Mouse (Mus musculus) adrenal gland, adult 8-10 months (tissue): ENCODE measurements at regions not wholly inside any gene's neighbourhood (a gene's known extent, or its start where the extent isn't known, plus 50 kb on each side); places are given as distances from the start of the nearest gene placed in this dataset.
A peak's percentile ranks its signal among the peaks of the same experiment; 100 is the strongest.
"Not testable (repeated sequence)": the region's sequence is repeated elsewhere in the genome, so short reads cannot be mapped to it uniquely, and the experiment has no call there.

ENCODE experiments used
- DNase-seq: peaks from one replicate; pipeline ENCODE4 v3.0.0; 2022

DNA sequence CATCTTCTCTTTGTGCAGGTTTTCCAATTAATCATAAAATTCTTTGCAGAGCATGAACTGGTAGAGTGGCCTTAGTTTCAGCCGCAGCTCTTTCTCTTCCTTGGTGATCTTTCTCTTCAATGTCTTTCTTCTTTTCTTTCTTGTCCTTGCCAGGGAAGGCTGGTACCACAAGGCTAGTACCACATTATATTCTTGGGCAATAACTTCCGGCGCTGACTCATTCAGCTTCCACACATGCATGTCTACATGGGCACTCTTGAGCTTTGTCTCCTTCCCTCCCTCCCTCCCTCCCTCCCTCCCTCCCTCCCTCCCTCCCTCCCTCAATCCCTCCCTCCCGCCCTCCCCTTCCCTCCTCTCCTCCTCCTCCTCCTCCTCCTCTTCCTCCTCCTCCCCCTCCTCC is 98.1 kb upstream of the Pwp1 start:
- not testable (repeated sequence) for DNase-seq

DNA sequence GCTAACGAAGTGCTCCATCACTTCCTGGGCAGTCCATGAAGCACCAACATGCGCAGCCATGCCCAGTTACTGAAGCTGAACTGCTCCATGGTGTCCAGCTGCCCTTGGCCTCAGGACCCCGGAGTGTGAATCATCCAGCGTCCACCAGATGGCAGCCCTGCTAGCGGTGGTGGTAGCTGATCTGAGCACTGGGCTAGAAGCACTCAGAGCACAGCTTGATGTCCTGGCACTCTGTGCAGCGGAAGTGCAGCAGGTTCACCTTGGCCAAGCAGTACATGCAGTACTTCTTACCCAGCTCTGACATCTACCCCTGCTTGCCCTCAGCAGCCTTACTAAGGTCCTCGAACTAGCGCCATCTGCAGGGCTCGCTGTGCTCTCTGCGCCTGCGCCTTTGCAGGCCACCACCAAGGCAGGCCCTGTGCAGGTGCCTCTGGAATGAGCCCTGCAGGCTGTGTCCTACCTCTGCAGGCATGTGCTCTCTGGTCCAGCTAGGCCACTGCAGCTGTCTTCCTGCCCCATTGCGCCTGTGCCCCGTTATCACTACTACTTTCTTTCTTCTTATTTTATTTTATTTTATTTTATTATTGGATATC is 97.4 kb upstream of the Pwp1 start:
- DNase-seq: not testable (repeated sequence)

DNA sequence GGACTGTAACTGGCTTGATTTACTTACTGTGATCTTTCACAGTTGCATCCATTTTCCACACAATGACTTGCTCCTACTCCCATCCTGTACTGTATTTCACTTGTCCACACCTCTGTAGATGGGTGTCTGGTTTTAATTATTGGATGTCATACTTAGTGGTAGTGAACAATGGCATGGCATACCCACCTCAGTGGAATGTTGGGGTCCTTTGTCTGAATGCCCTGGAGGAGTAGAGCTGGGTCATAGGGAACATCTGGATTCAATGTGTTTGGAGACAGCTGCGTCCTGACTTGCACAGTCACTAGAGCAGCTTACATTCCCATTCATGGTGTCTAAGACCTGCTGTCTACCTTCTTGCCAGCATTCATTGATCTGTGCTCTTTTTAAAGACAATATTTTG is 91.5 kb upstream of the Pwp1 start:
- DNase-seq: no peak

DNA sequence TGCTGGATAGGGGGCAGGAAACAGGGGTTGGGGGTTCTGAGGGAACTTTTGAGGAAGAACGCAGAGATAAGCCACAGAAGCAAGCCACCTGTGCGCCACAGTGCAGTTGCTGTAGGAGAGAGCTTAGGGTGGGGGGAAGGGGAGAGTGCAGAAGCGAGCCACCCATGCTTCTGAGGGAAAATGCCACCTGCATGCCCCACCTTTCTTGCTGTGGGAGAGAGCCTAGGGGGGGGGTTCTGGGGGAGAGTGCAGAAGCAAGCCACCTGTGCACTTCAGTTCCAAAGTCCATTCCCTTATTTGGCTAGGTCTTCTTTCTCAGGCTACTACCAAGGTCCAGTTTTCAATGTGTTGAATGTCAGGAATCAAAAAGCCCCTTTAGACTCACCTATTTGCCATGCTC is 90.3 kb upstream of the Pwp1 start:
- no peak for DNase-seq

DNA sequence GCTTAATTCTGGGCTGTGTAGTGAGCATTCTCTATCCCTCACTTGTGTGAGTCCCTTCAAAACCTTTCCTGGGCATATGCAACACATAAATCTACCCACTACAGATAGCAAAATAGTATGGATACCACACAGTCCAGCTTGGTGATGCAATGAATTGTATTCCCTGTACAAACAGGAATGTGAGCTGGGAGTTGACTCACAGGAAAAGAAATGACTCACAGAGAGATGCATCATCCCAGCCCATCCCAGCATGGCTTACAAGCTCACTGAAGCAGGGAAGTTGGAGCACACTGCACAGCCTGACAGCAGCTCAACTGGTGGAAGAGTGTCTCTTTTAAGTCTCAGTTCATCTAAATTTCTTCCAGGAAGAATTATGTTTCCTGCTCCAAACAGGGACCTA is 89.7 kb upstream of the Pwp1 start:
- DNase-seq: peak; percentile 33

DNA sequence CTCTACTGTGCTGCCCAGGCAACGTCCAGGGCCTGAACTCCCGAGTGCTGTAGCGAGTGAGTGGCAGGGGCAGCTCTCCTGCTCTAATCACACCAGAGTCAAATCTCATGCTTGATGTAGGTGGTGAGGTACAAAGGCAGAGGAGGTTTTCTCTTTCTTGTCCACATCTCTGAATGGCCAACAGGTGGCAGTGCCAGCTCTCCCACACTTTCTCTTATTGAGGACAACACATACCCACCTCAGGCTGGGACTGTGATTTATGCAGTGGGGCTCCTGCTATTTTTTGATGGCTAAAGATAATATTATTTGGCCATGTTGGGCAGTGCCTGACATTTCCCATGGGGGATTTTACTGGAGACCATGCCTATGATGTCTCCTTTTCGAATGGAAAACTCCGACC is 87.3 kb upstream of the Pwp1 start:
- DNase-seq: no peak

DNA sequence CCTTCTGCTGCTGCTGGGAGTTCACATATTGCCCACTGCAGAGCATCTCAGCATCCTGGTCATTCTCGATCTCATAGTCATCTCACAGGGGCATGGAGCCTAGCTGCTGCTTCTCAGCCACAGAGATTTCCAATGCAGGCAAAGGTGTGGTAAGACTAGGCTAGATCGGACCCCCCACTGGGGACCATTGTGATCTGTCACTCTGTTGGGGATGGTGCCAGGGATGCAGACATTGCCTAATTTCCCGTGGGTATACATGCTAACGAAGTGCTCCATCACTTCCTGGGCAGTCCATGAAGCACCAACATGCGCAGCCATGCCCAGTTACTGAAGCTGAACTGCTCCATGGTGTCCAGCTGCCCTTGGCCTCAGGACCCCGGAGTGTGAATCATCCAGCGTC is 83.9 kb upstream of the Pwp1 start:
- not testable (repeated sequence) for DNase-seq

DNA sequence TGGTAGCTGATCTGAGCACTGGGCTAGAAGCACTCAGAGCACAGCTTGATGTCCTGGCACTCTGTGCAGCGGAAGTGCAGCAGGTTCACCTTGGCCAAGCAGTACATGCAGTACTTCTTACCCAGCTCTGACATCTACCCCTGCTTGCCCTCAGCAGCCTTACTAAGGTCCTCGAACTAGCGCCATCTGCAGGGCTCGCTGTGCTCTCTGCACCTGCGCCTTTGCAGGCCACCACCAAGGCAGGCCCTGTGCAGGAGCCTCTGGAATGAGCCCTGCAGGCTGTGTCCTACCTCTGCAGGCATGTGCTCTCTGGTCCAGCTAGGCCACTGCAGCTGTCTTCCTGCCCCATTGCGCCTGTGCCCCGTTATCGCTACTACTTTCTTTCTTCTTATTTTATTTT is 83.5 kb upstream of the Pwp1 start:
- DNase-seq: not testable (repeated sequence)

DNA sequence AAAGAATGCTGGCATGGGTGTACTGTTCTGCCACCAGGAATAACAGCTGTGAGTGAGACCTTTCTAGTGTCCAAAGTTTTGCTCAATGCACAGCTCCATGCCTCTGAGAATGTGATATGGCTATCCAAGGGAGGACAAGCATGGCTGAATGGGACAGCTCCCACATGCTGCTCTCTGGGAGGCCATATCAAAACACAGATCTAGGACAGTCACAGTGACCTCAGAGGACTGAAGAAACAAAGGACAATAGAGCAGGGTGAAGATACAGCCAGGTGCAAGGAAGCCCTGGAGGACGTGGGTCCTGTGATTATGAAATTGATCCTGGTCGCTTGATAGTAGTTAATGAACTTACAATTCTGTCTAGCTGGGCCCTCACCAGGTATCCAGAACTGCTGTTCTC is 79.7 kb upstream of the Pwp1 start:
- DNase-seq: not testable (repeated sequence)

DNA sequence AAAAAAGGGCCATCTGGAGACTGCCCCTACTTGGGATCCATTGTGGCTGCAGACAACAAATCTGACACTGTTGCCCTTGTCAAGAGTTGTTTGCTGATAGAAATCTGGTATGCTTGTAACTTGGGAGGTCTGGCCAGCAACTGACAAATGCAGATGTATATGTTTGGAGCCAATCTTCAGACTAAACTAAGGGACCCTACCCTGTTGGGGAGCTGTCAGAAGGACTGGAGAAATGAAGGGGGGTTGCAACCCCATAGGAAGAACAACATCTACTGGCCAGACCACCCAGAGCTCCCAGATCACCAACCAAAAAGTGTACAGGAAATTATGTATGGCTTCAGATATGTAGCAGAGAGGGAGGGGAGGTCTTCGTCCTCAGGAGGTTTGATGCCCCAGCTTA is 54.3 kb upstream of the Pwp1 start:
- no peak for DNase-seq
